16 mouse cellular contexts compared by ENCODE assay signal in genomic region chr12:72376309-72376708, GRCm38 (mm10).
"Had no signal": no experiment of that assay in that cellular context is flagged by ENCODE, and none has a peak within 500 bp of the region (broad histone marks: within the 10 kb centered on the region; RNA-seq: fewer than 3 reads in every experiment).

No protein-coding gene starts in this region.

- H3K4me1 ChIP-seq: liver, embryonic 15.5 days had no signal

- H3K27ac ChIP-seq: limb, embryonic 10.5 days; liver, embryonic 15.5 days; neural tube, embryonic 13.5 days had no signal

- H3K9ac ChIP-seq: liver, embryonic 15.5 days; neural tube, embryonic 13.5 days had no signal

- H3K4me3 ChIP-seq: left cerebral cortex, adult 2 months; limb, embryonic 10.5 days; liver, embryonic 15.5 days; neural tube, embryonic 13.5 days had no signal

- H3K9me3 ChIP-seq: limb, embryonic 10.5 days; liver, embryonic 15.5 days; neural tube, embryonic 13.5 days had no signal

- DNase-seq: kidney, adult 18-20 months; kidney, postnatal 10 days; kidney, postnatal 4 days; lung, adult 2 months; lung, postnatal 4 days; retina, postnatal 1 day; spleen, adult 18-20 months; thymus, postnatal 36 days had no signal

- H3K27me3 ChIP-seq: liver, embryonic 15.5 days; neural tube, embryonic 13.5 days had no signal

- H3K36me3 ChIP-seq: limb, embryonic 10.5 days; liver, embryonic 15.5 days; neural tube, embryonic 13.5 days had no signal

- ATAC-seq: lung, postnatal 0 days; midbrain, embryonic 16.5 days had no signal

- H3K4me2 ChIP-seq: liver, embryonic 11.5 days; liver, embryonic 15.5 days; midbrain, embryonic 11.5 days; neural tube, embryonic 13.5 days had no signal
